Mouse (Mus musculus) adipocyte (in vitro differentiated cells): ENCODE measurements around the gene Nck2.
"Not testable (repeated sequence)": the region's sequence is repeated elsewhere in the genome, so short reads cannot be mapped to it uniquely, and the experiment has no call there.

Experiments used
- DNase-seq: peaks from one replicate; pipeline ENCODE4 v3.0.0-alpha.2; 2016; ENCODE audit warnings: low spot score

The Nck2 gene

DNA sequence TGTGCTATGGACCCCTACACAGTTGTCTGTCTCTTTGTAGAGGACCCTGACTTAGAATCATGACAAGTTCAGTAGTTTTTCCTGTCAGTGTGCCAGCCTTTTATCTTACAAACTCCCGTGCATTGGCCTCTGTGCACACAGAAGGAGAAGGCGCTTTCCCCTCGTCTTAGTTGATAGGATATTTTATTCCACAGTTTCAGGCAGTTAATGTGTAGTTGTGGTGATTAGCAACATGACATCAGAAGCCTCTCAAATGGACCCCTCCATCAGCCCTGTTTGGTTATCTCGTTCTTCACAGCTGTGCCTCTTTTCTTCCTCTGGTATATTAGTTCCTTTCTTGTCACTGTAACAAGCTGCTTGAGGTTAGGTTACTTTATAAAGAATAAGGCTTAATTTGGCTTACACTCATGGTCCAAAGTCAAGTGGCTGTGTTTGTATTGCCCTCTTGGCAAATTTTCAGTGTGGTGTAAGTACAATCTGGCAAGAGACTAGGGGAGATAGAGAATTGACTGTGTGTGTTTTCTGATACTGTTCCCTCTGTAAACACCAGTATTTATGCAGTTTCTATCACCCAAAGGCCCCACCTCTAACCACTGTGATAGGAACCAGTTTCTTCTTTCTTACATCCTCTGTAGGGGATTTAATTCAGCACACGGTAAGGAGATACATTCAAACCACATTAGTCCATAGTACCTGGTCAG is 89.8 kb downstream of the Nck2 start:
- no peak for DNase-seq

DNA sequence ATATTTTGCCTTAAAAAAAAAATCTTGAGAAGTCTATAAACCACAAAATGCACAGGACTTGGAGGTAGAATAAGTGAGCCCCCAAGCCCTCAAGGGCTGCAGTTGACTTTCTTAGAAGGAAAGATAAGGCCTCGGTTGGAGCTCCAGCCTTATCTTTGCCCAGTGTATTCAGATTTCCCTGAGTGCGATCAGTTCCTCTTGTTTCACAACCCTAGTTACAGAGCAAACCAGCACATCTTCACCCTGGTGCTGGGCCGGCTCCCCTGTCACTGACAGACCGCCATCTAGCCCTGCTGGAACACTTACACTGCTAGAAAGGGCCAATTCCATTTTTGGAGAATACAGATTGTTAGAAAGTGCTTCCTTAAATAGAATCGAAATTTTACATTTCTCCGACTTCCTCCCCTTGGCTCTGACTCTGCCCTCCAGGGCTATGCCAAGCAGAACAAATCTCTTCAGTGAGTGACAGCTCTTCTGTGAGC is 91.2 kb downstream of the Nck2 start:
- peak; percentile 49 for DNase-seq

DNA sequence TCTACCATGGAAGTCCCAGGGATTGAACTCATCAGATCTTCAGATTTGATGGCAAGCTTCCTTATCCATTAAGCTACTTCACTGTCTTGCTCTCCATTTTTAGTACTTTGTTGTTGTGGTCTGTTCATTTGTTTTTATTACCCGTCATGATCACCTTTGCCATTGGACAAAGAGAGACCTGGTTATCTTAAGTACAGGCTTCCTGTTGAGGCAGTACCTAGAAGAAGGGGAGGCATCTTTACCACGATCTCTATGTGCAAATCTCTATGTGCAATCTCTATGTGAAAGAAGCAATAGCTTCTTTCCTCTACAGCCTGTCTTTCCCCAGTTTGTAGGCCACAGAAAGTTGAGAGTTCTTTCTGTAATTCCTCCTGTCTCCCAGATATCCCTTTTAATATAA is 91.9 kb downstream of the Nck2 start:
- no peak for DNase-seq

DNA sequence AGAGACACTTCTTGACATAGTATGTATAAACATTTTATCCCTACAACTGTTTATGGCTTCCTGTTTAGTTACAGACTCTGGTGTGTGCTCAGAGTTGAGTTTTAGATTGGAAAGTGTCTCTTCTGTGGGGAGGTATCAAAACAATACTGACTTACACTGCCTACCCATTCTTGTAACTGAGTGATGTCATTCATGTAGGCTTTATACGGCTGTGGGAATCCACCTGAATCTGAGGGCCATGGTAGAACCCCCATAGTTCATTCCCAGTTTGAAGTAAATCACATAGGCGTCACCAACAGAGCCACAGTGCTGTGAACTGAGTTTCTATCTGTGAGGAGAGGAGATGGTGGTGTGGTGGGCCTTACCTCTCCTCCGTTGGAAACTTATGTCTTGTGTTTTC is 92.6 kb downstream of the Nck2 start:
- DNase-seq = no peak

GRCm38 (mm10) chr1:43537496-43537895 is 93.1 kb downstream of the Nck2 start:
- no peak for DNase-seq

GRCm38 (mm10) chr1:43538716-43539115 is 94.3 kb downstream of the Nck2 start:
- DNase-seq = no peak

DNA sequence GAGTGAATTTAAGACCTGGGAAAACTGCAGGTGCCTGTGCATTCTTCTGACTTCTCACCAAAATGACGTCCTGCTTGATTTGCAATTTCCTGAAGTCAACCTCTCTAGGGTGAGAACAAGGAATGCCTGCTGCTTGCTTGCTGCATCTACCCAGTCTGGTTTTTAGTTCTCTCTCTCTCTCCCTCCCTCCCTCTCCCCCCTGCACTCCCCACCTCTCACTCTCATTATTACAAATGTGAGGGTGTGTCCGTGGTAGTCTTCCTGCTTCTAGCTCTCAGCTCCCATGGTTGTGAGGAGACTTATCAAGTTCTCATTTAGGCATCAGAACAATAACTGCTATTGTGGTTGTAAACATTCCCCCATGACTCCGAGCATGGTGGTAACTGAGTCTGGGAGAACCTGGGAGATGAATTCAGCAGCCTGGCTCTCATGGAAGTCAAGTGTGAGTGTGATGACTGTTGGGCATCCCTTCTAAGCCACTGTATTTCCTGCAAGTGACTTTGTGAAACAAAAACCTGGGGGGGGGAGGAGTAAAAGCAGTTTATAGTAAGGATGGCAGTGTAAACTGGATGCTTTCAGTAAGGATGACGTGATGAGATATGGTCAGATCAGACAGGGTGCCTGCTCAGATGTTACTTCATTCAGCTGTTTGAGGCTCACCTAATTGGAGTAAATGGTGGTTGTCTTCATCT is 95.5 kb downstream of the Nck2 start:
- no peak for DNase-seq

DNA sequence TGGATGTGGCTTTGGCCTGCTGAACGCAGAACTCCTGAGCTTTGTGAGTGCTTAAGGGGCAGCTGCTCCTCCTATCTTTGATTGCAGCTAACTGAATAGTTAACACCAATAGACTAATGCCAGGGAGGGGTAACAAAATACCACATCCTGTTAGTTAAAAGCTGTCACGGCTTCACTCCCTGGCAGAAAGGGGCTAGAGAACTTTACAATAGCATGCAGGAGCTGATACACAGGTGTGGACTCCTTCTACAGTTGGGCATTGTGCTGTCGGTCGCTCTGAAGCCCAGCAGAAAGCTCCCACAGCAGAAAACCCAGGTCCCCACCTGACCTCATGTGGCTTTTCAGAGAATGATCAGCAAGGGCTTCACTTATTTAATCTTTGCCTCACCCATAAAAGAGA is 98.0 kb downstream of the Nck2 start:
- DNase-seq = no peak

DNA sequence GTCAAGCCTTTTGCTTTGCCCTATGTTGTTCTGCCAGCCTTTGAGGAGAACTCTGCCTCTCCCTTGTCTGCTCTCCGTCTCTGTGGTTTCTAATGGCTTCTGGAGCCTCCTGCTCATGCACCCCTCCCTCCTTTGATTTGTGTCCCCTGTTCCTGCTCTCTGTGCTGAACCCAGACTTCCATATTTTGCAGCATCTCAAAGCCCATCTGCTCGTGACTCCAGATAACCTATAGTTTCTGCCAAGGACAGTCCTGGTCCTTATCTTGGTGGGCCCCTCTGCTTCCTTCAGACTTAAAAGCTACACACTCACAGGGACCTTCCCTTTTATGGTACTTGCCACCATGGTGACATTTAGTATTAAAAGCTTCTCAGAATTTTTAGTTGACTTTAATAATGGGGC is 103.3 kb downstream of the Nck2 start:
- no peak for DNase-seq

DNA sequence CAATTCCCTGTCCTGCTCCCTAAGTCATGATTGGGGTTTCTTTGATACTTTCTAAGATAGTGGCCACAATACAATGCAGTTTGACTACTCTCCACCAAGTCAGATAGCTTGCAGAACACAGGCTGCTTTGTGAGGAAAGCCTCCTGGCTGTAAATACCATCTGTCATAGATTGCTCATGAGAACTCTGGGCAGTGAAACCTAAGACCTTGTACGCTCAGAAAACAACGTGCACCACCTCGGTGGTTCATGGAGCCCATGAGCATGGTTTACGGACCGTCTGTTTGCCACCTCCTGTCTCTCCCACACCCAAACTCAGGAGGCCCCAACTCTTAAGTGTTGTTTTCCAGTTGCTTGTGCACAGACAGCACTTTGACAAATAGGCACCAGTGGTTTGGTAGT is 104.4 kb downstream of the Nck2 start:
- DNase-seq = no peak

GRCm38 (mm10) chr1:43550525-43550924 is 106.1 kb downstream of the Nck2 start:
- no peak for DNase-seq

- not testable (repeated sequence) for DNase-seq
Measured at GRCm38 (mm10) chr1:43553989-43554679, 109.8 kb downstream of the Nck2 start.

- DNase-seq = no peak
Measured at GRCm38 (mm10) chr1:43555222-43555974, 111.0 kb downstream of the Nck2 start.

GRCm38 (mm10) chr1:43558329-43558728 is 114.0 kb downstream of the Nck2 start:
- DNase-seq = no peak

DNA sequence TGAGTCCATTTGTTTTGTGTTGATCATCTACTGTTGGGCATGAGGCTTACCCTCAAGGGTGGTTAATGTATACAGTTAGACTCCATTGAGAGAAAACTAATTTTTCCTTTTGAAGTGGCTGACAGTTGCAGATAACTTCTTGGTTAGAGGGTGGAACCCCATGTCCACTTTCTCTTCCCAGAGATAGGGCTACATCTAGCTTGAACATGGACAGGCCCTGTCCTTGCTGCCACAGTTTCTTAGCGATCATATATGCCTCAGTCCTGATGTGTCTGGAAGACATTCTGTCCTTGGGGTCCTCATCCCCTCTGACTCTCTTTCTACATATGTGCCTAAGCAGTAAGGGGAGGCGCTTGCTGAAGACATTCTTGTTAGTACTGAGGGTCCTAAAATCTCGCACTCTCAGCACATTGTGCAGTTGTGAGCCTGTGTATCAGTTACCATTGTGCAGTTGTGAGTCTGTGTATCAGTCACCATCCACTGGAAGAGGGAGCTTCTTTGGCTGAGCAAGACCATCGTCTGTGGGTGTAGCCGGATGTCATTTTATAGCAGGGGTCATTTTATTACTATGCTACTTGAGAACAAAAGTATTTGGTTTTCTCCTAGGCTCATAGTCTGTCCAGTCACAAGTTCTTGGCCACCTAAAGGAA is 114.8 kb downstream of the Nck2 start:
- DNase-seq = no peak

DNA sequence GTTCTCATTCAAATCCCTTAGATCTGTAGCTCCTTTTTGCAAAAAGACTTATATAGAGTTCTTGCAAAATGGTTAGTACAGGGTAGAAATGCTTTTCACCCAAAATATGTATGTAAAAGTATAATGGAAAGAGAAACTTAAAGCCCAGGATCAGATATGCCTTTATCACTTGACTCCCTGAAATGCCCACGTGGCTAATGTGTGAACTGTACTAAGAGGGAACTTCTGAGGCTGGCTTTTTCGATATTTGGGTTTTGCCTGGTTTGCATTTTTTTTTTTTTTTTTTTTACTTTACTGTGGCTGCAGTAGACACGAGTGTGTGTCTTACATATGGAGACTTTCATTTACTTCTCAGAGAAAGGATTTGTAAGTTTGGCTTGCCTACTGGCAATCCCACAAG is 116.7 kb downstream of the Nck2 start:
- no peak for DNase-seq

DNA sequence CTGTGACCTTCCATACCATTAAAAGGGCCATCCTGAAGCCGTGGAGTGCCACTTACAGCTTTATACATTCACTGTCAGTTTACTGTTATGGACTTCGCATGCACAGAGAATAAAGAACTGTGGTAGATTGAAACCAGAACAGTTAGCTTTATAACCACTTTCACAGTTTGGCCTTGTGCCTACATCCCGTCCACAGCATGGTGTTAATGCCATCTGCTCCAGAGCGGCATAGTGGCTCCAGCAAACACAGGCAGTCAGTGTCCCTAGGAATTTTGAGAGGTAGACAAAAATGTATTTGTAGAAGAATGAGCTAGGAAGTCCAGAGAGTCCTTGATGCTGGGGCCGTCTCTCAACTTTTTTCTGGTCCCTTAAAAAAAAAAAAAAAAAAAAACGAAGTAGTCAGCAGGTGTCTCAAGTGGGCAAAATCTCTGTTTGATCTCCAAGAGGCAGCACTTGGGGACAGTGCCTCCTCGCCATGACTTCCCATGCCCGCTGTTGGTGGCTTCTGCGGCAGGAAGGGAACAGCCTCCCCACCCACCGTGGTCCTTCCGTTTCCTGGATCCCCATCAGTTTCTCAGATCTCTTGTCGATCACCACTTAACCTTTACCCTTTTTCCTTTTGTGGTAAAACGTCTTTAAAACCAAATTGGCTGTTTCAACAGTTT is 117.8 kb downstream of the Nck2 start:
- no peak for DNase-seq

DNA sequence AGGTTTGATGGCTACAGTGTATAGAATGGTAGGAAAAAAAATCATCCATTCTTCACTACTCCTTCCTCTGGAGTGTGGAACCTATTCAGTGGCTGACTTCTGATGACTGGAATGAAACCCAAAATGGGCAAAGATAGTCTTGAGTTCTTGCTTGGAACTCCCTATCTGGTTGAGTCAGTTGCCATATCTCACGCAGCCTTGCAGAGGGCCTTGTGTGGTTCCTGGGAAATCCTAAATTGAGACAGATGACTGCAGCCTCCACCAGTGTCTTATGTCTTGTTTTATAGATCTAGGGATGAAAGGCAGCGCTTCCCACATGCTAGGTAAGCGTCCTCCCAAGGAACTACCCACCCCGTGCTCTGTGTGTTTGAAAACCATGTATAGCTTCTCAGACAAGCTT is 120.9 kb downstream of the Nck2 start:
- no peak for DNase-seq

DNA sequence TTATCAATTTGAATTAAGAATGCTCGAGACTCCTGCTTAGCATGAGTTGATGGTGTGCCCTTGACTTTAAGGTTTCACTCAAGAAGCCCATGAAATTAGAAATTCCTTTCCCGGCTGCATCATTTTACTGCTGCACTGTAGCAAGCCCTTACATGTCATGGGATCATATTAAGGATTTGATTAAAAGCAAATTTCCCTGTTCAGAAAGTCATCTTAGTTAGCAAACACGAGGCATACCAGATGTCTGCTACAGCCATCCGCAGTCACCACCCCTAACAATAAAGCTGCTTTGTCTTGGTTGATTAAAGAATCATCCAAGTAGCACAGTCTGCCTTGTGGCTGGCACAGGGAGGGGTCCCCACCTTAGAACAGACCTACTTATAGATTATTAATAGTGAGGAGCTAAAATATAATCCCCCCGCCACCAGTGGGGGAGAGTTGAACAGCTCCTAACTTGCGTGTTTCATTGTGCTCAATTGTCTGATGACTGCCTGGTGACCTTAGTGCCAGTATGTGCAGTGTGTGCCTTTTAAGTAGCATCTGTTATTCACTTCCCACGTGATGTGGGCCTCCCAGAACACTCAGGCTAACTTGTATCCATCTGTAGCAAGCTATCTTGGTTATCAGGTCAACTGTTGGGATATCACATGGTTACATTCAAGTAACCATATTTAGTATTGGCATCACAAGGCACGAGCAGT is 122.4 kb downstream of the Nck2 start:
- DNase-seq = no peak

DNA sequence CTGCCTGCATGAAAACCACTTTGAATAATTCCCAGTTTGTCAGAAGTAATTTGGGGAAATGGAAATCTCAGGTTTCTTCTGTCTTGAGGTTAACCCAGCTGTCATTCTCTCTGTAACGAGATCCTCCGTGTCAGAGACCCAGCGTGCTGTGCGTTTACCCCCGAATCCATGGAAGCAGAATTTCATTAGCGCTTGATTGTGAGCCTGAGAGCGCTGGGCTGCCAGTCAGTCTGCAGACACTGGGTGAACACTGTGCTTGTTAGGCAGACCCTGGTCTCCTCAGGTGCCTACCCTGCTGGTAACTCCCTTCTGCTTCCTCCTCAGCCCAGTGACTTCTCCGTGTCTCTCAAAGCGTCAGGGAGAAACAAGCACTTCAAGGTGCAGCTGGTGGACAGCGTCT is 124.4 kb downstream of the Nck2 start:
- no peak for DNase-seq

GRCm38 (mm10) chr1:43571105-43571504 is 126.7 kb downstream of the Nck2 start:
- no peak for DNase-seq
